Mouse (Mus musculus) liver, adult 2 months (tissue): ENCODE measurements at regions not wholly inside any gene's neighbourhood (a gene's known extent, or its start where the extent isn't known, plus 50 kb on each side); places are given as distances from the start of the nearest gene placed in this dataset.
A peak's percentile ranks its signal among the peaks of the same experiment; 100 is the strongest.

Experiments used
- DNase-seq: peaks from one replicate; pipeline ENCODE4 v3.0.0-alpha.2; 2011; ENCODE audit warnings: low read depth, low spot score; ENCODE audit errors: extremely low read depth
- H3K27ac ChIP-seq: fragments of 200-500 bp; replicated peaks from 2 replicates; pipeline ENCODE4 v1.5.1; 2012; ENCODE audit warnings: low read depth, mild to moderate bottlenecking, control low read depth, inconsistent platforms, low read length; ENCODE audit not compliant: insufficient read depth
- H3K27me3 ChIP-seq: fragments of 200-500 bp; 2 replicates; pipeline ENCODE4 v1.6.1; 2012; ENCODE audit warnings: mild to moderate bottlenecking, moderate library complexity, low read length, inconsistent platforms; ENCODE audit not compliant: control insufficient read depth, insufficient read depth
- H3K36me3 ChIP-seq: fragments of 200-500 bp; 2 replicates; pipeline ENCODE4 v1.6.1; 2012; ENCODE audit warnings: low read length, inconsistent platforms; ENCODE audit not compliant: control insufficient read depth, insufficient read depth
- H3K4me1 ChIP-seq: fragments of 200-500 bp; 2 replicates; pipeline ENCODE4 v1.6.1; 2011; ENCODE audit warnings: low read length; ENCODE audit not compliant: control insufficient read depth, insufficient read depth
- H3K4me3 ChIP-seq: fragments of 200-500 bp; 2 replicates; pipeline ENCODE4 v1.5.1; 2011; ENCODE audit warnings: low read depth, mild to moderate bottlenecking, control low read depth, low read length, moderate library complexity; ENCODE audit not compliant: insufficient read depth
- H3K79me2 ChIP-seq: fragments of 200-500 bp; 2 replicates; pipeline ENCODE4 v1.6.1; 2012; ENCODE audit warnings: inconsistent platforms, mild to moderate bottlenecking, low read length, moderate library complexity; ENCODE audit not compliant: control insufficient read depth, insufficient read depth
- H3K9ac ChIP-seq: fragments of 200-500 bp; 2 replicates; pipeline ENCODE4 v1.6.1; 2012; ENCODE audit warnings: low read depth, mild to moderate bottlenecking, control low read depth, inconsistent platforms, low read length
- CTCF ChIP-seq: fragments of 200-500 bp; IDR thresholded peaks from 2 replicates; pipeline ENCODE4 v1.5.1; 2011; ENCODE audit warnings: low read depth, low read length, control low read depth
- POLR2A ChIP-seq: fragments of 200-500 bp; IDR thresholded peaks from 2 replicates; pipeline ENCODE4 v1.6.1; 2011; ENCODE audit warnings: low read length, control low read depth; ENCODE audit not compliant: insufficient read depth; ENCODE audit errors: extremely low read depth
- WGBS: fragments of 180-500 bp; shearing (Covaris S2); methylation state at CpG from one replicate; pipeline ENCODE4 v1.1.7; 2018; 5-methylcytosine and 5-hydroxymethylcytosine counted together

GRCm38 (mm10) chr3:78919407-78919806 is 366.9 kb downstream of the Rapgef2 start:
- DNase-seq = peak; percentile 52
- peak; percentile 75 for TF ChIP-seq CTCF
- no peak for TF ChIP-seq POLR2A

GRCm38 (mm10) chr3:78908196-78908844 is 378.0 kb downstream of the Rapgef2 start:
- WGBS = 73% methylated on average over 1 of the region's 1 CpGs
- no peak overlapping the region for H3K27ac ChIP-seq
- no peaks in the 10 kb centered on the region for H3K79me2 ChIP-seq
- no peaks in the 10 kb centered on the region for H3K27me3 ChIP-seq
- no peaks in the 10 kb centered on the region for H3K4me1 ChIP-seq
- H3K36me3 ChIP-seq = no peaks in the 10 kb centered on the region
- no peak overlapping the region for H3K4me3 ChIP-seq
- TF ChIP-seq CTCF (no peak), POLR2A (no peak)
- no peak overlapping the region for H3K9ac ChIP-seq
- no peak for DNase-seq

More at GRCm38 (mm10) chr3:78919407-78919806, 366.9 kb downstream of the Rapgef2 start:
- WGBS = 16% methylated on average over 12 of the region's 12 CpGs
- Histone ChIP-seq H3K4me3 (no peak overlapping the region), H3K9ac (no peak overlapping the region), H3K4me1 (no peaks in the 10 kb centered on the region), H3K27me3 (no peaks in the 10 kb centered on the region), H3K79me2 (no peaks in the 10 kb centered on the region), H3K36me3 (no peaks in the 10 kb centered on the region), H3K27ac (no peak overlapping the region)

GRCm38 (mm10) chr3:78907778-78908177 is 378.5 kb downstream of the Rapgef2 start:
- H3K9ac ChIP-seq = no peak overlapping the region
- 93% methylated on average over 7 of the region's 7 CpGs for WGBS
- no peaks in the 10 kb centered on the region for H3K27me3 ChIP-seq
- no peaks in the 10 kb centered on the region for H3K36me3 ChIP-seq
- no peaks in the 10 kb centered on the region for H3K79me2 ChIP-seq
- no peaks in the 10 kb centered on the region for H3K4me1 ChIP-seq
- no peak overlapping the region for H3K27ac ChIP-seq
- no peak for DNase-seq
- TF ChIP-seq POLR2A (no peak), CTCF (no peak)
- H3K4me3 ChIP-seq = no peak overlapping the region

GRCm38 (mm10) chr3:78901838-78902484 is 384.4 kb downstream of the Rapgef2 start:
- no peaks in the 10 kb centered on the region for H3K79me2 ChIP-seq
- H3K9ac ChIP-seq = no peak overlapping the region
- H3K4me3 ChIP-seq = no peak overlapping the region
- H3K27me3 ChIP-seq = no peaks in the 10 kb centered on the region
- no peak for DNase-seq
- no peak for TF ChIP-seq CTCF
- TF ChIP-seq POLR2A = no peak
- 63% methylated on average over 4 of the region's 4 CpGs for WGBS
- H3K27ac ChIP-seq = no peak overlapping the region
- no peaks in the 10 kb centered on the region for H3K4me1 ChIP-seq
- H3K36me3 ChIP-seq = no peaks in the 10 kb centered on the region

GRCm38 (mm10) chr3:78901016-78901837 is 385.1 kb downstream of the Rapgef2 start:
- Histone ChIP-seq H3K9ac (no peak overlapping the region), H3K79me2 (no peaks in the 10 kb centered on the region), H3K27me3 (no peaks in the 10 kb centered on the region), H3K4me1 (no peaks in the 10 kb centered on the region), H3K27ac (no peak overlapping the region), H3K36me3 (no peaks in the 10 kb centered on the region), H3K4me3 (no peak overlapping the region)
- 42% methylated on average over 11 of the region's 11 CpGs for WGBS
- TF ChIP-seq CTCF (no peak), POLR2A (no peak)
- no peak for DNase-seq
